Mouse (Mus musculus) E14TG2a.4 (cell line): ENCODE data around the gene Taok1.

Experiments
- CTCF ChIP-seq: conservative IDR thresholded peaks from 2 replicates; pipeline ENCODE4 v1.5.1; 2014; ENCODE audit warnings: low read length
- NANOG ChIP-seq: IDR thresholded peaks from 2 replicates; pipeline ENCODE4 v1.6.1; 2014; ENCODE audit warnings: borderline replicate concordance, low read length, mixed read lengths
- POU5F1 ChIP-seq: IDR thresholded peaks from 2 replicates; pipeline ENCODE4 v1.6.1; 2014; ENCODE audit warnings: low read length, borderline replicate concordance

- TF ChIP-seq CTCF (no peak), NANOG (no peak), POU5F1 (no peak)
These were observed 93.3 kb downstream of the Taok1 start for GRCm38 (mm10) chr11:77514281-77514831.
